ENCODE assay signal across 8 mouse cellular contexts in the genomic region with DNA sequence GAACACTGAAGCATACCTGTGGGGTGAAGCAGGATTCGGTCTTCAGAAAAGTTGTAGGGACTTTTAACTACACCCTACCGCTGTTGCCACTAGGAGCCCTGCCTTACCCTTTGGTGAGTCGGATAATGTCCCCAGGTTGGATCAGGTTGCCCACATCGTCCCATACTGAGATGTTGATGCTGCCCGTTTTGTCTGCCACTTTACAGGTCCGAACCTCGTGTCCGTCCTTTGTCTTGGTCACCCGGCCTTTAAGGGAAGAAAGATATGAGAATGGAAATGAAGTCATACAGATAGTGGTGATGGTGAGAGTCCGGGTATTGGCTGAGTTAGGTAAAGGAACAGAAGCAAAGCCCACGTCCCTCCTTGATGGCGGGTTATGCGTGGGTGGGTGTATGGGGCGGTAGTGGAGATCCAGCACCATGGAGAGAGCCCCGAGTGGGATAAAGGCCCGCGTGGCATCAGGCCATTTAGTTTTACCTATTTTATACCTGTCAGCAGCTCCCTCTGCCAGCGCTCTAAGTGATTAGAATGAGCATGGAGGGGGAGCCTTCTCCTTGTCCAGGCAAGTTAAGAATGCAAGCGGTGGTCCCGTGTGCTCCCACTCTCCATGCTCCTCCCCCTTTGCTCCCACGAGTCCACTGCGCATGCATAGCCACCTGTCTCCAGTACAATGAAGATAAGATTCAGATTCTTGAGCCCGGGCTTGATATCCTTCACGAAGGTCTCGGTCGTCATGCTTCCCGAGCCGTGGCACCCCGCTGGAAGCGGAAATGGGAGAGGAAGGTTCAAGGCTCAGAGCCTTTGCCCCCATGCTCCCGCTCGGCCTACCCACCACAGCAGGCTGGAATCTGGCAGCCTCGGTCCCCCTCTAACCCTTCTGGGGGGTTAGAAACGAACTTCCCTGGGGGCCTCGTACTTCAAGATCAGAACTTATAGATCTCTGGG. TPM values are rescaled to one million over a fixed set of nuclear protein-coding genes. Genes with fewer than 3 reads are reported as not detected.
DNase-seq lines count a peak whose midpoint lies in the region; ATAC-seq and TF ChIP-seq lines count a peak whose summit lies in the region.

No protein-coding gene starts in this region.

- no peak for ATAC-seq in heart, embryonic 14.5 days (ENCODE audit: insufficient number of reproducible peaks, insufficient read depth, low FRiP score, low read depth)
- no peak; the same call in 1 of the 2 replicates for ATAC-seq in liver, postnatal 0 days
- no peak for ATAC-seq in granulocyte monocyte progenitor cell, adult 5-6 weeks (replicated peaks; ENCODE audit: poor library complexity, severe bottlenecking)

- H3K36me3 ChIP-seq in heart, embryonic 14.5 days (ENCODE audit: control insufficient read depth, insufficient read depth, low read length), result peaks cover 38% of the 10 kb centered on the region
- peaks cover 49% of the 10 kb centered on the region for H3K36me3 ChIP-seq in forebrain, embryonic 10.5 days (replicated peaks)
- H3K36me3 ChIP-seq in liver, postnatal 0 days (replicated peaks; ENCODE audit: insufficient read depth, low read length), result peaks cover 12% of the 10 kb centered on the region

- no peak for TF ChIP-seq EP300 in liver, postnatal 0 days (IDR thresholded peaks at IDR 0.05; ENCODE audit: low read depth)

- TF ChIP-seq CTCF in liver, postnatal 0 days (IDR thresholded peaks at IDR 0.05; ENCODE audit: low read depth), result no peak

- H3K4me3 ChIP-seq in heart, embryonic 14.5 days (ENCODE audit: control insufficient read depth in 1 of 2, insufficient read depth in 1 of 2, low read depth in 1 of 2, low read length in 2 of 2), result peak overlapping the region; percentile 78 to 82
- H3K4me3 ChIP-seq in forebrain, embryonic 10.5 days, result peak overlapping the region; percentile 99
- peak overlapping the region; percentile 78 for H3K4me3 ChIP-seq in liver, postnatal 0 days (ENCODE audit: low read depth, low read length)

- H3K4me1 ChIP-seq in heart, embryonic 14.5 days (ENCODE audit: control insufficient read depth in 2 of 2, insufficient read depth in 2 of 2, low read length in 2 of 2), result peaks cover 10 to 23% of the 10 kb centered on the region in 2 experiments
- peaks cover 52% of the 10 kb centered on the region for H3K4me1 ChIP-seq in forebrain, embryonic 10.5 days
- H3K4me1 ChIP-seq in liver, postnatal 0 days (ENCODE audit: insufficient read depth), result peaks cover 26% of the 10 kb centered on the region

- no peaks in the 10 kb centered on the region for H3K9me3 ChIP-seq in heart, embryonic 14.5 days (ENCODE audit: control insufficient read depth, low read length)
- H3K9me3 ChIP-seq in forebrain, embryonic 10.5 days, result no peaks in the 10 kb centered on the region
- H3K9me3 ChIP-seq in liver, postnatal 0 days (ENCODE audit: low read length), result no peaks in the 10 kb centered on the region

- 14% methylated on average over 35 of the region's 35 CpGs for WGBS in heart, embryonic 14.5 days
- WGBS in forebrain, embryonic 10.5 days, result 21% methylated on average over 35 of the region's 35 CpGs
- 18% methylated on average over 35 of the region's 35 CpGs for WGBS in liver, postnatal 0 days (ENCODE audit: insufficient replicate concordance)

- peak overlapping the region; percentile 85 for H3K9ac ChIP-seq in heart, embryonic 14.5 days (ENCODE audit: low read length)
- peak overlapping the region; percentile 78 for H3K9ac ChIP-seq in liver, postnatal 0 days (replicated peaks)

- peak overlapping the region; percentile 55 to 75 for H3K27ac ChIP-seq in heart, embryonic 14.5 days (replicated peaks in 1 of 2; ENCODE audit: control insufficient read depth in 1 of 2, insufficient read depth in 1 of 2, low read depth in 2 of 2, low read length in 2 of 2)
- H3K27ac ChIP-seq in forebrain, embryonic 10.5 days, result peak overlapping the region; percentile 96
- peak overlapping the region; percentile 48 for H3K27ac ChIP-seq in liver, postnatal 0 days (ENCODE audit: low read depth)

- no peaks in the 10 kb centered on the region for H3K27me3 ChIP-seq in heart, embryonic 14.5 days (ENCODE audit: control insufficient read depth, insufficient read depth, low read length)
- no peaks in the 10 kb centered on the region for H3K27me3 ChIP-seq in forebrain, embryonic 10.5 days (ENCODE audit: poor library complexity, severe bottlenecking)
- no peaks in the 10 kb centered on the region for H3K27me3 ChIP-seq in liver, postnatal 0 days (ENCODE audit: insufficient read depth, low read length)

- intact Hi-C loops in heart, postnatal 36 days (cut with DNase I), result loop anchor here (1.0 kb wide), 2 partner anchors 32 to 46 kb away; a partner anchor contains a TSS

- peak overlapping the region; percentile 94 for H3K4me2 ChIP-seq in heart, embryonic 14.5 days (ENCODE audit: low read length)
- H3K4me2 ChIP-seq in liver, postnatal 0 days (ENCODE audit: low read depth, low read length), result peak overlapping the region; percentile 94

- DNase-seq in heart, postnatal 36 days, result no peak
- DNase-seq in NIH3T3 (ENCODE audit: low read depth), result peak; percentile 45
- peak; percentile 59 for DNase-seq in forebrain, embryonic 10.5 days (ENCODE audit: extremely low spot score, low spot score)
- DNase-seq in kidney, postnatal 10 days, result peak; percentile 55
- DNase-seq in liver, postnatal 0 days, result no peak
- peak; percentile 61 to 70 for DNase-seq in right cerebral cortex, adult 2 months (ENCODE audit: low spot score in 2 of 2)

RNA-seq across cellular contexts. Expression of a gene that starts 2.4 kb away (rescaled TPM):
- 64.5 and 66.6 TPM in 2 replicates for polyA plus RNA-seq in heart, embryonic 14.5 days (2014; fragmentation: Nextera tagmentation; extraction: Ambion mirVana)
- total RNA-seq in heart, postnatal 36 days (2021), result 10 to 100 TPM; 44.6 to 49.6 TPM
- 161 and 164 TPM in 2 replicates for polyA plus RNA-seq in forebrain, embryonic 10.5 days (2016; fragmentation: Nextera tagmentation; extraction: Ambion mirVana)
- polyA plus RNA-seq in liver, postnatal 0 days (2015; fragmentation: Nextera tagmentation; extraction: Ambion mirVana), result 33.7 and 33.8 TPM in 2 replicates
- 80.4 and 115 TPM in 2 replicates for total RNA-seq in granulocyte monocyte progenitor cell, adult 5-6 weeks (2014; fragmentation: Nextera tagmentation)
- 58.6 and 60.5 TPM in 2 replicates for total RNA-seq in granulocyte monocyte progenitor cell, adult 5-6 weeks (2017)

RNA-seq across cellular contexts. Expression of a gene that starts 2.6 kb away (rescaled TPM):
- polyA plus RNA-seq in heart, embryonic 14.5 days (2014; fragmentation: Nextera tagmentation; extraction: Ambion mirVana), result 23.7 and 24.6 TPM in 2 replicates
- 10 to 100 TPM; 16.3 to 18.3 TPM for total RNA-seq in heart, postnatal 36 days (2021)
- polyA plus RNA-seq in forebrain, embryonic 10.5 days (2016; fragmentation: Nextera tagmentation; extraction: Ambion mirVana), result 40.9 and 42.9 TPM in 2 replicates
- polyA plus RNA-seq in liver, postnatal 0 days (2015; fragmentation: Nextera tagmentation; extraction: Ambion mirVana), result 7.2 and 7.3 TPM in 2 replicates
- 15.7 and 29.1 TPM in 2 replicates for total RNA-seq in granulocyte monocyte progenitor cell, adult 5-6 weeks (2014; fragmentation: Nextera tagmentation)
- 16.5 and 18.6 TPM in 2 replicates for total RNA-seq in granulocyte monocyte progenitor cell, adult 5-6 weeks (2017)

RNA-seq across cellular contexts. Expression of a gene that starts 7.8 kb away (rescaled TPM):
- not detected in 2 replicates for polyA plus RNA-seq in heart, embryonic 14.5 days (2014; fragmentation: Nextera tagmentation; extraction: Ambion mirVana)
- total RNA-seq in heart, postnatal 36 days (2021), result not detected
- 0.30 TPM in 1 of 2 replicates, not detected in the other for polyA plus RNA-seq in forebrain, embryonic 10.5 days (2016; fragmentation: Nextera tagmentation; extraction: Ambion mirVana)
- 59.0 and 64.1 TPM in 2 replicates for polyA plus RNA-seq in liver, postnatal 0 days (2015; fragmentation: Nextera tagmentation; extraction: Ambion mirVana)
- total RNA-seq in granulocyte monocyte progenitor cell, adult 5-6 weeks (2014; fragmentation: Nextera tagmentation), result not detected in 2 replicates
- total RNA-seq in granulocyte monocyte progenitor cell, adult 5-6 weeks (2017), result not detected in 2 replicates

RNA-seq across cellular contexts. Expression of a gene that starts 31.9 kb away (rescaled TPM):
- polyA plus RNA-seq in heart, embryonic 14.5 days (2014; fragmentation: Nextera tagmentation; extraction: Ambion mirVana), result 7.9 and 9.9 TPM in 2 replicates
- 10 to 100 TPM; 41.2 to 43.2 TPM for total RNA-seq in heart, postnatal 36 days (2021)
- polyA plus RNA-seq in forebrain, embryonic 10.5 days (2016; fragmentation: Nextera tagmentation; extraction: Ambion mirVana), result 11.1 and 13.1 TPM in 2 replicates
- 2.0 and 2.7 TPM in 2 replicates for polyA plus RNA-seq in liver, postnatal 0 days (2015; fragmentation: Nextera tagmentation; extraction: Ambion mirVana)
- 58.1 and 60.1 TPM in 2 replicates for total RNA-seq in granulocyte monocyte progenitor cell, adult 5-6 weeks (2014; fragmentation: Nextera tagmentation)
- 9.1 and 11.3 TPM in 2 replicates for total RNA-seq in granulocyte monocyte progenitor cell, adult 5-6 weeks (2017)

RNA-seq across cellular contexts. Expression of a gene that starts 40.1 kb away (rescaled TPM):
- polyA plus RNA-seq in heart, embryonic 14.5 days (2014; fragmentation: Nextera tagmentation; extraction: Ambion mirVana), result 23.5 TPM in 2 replicates
- 100 to 1,000 TPM; 304 to 339 TPM for total RNA-seq in heart, postnatal 36 days (2021)
- polyA plus RNA-seq in forebrain, embryonic 10.5 days (2016; fragmentation: Nextera tagmentation; extraction: Ambion mirVana), result 9.2 and 10.1 TPM in 2 replicates
- polyA plus RNA-seq in liver, postnatal 0 days (2015; fragmentation: Nextera tagmentation; extraction: Ambion mirVana), result 8.5 and 11.2 TPM in 2 replicates
- 20.8 and 28.4 TPM in 2 replicates for total RNA-seq in granulocyte monocyte progenitor cell, adult 5-6 weeks (2014; fragmentation: Nextera tagmentation)
- 6.8 and 7.9 TPM in 2 replicates for total RNA-seq in granulocyte monocyte progenitor cell, adult 5-6 weeks (2017)

Comparison
In these comparisons a context has a peak if more than half of its experiments do, and no peak if none do; other contexts are left out.
1. DNase-seq: peak in NIH3T3 (single experiment), forebrain, embryonic 10.5 days (single experiment), kidney, postnatal 10 days (single experiment) and right cerebral cortex, adult 2 months (2 of 2); none in heart, postnatal 36 days (0 of 2) and liver, postnatal 0 days (single experiment).
2. RNA of a gene that starts 7.8 kb away (polyA plus RNA-seq): 59.0 to 64.1 TPM in liver, postnatal 0 days; not detected in heart, embryonic 14.5 days and 0.30 TPM in forebrain, embryonic 10.5 days; every median in the first group is over 10 times any median in the second.
3. Peak in every context shown above with its lines, with median percentiles within 50 percentile points of each other: H3K27ac ChIP-seq and H3K4me3 ChIP-seq.